Mouse (Mus musculus): ENCODE measurements around the gene Fgfr3.

Gene Fgfr3

DNA sequence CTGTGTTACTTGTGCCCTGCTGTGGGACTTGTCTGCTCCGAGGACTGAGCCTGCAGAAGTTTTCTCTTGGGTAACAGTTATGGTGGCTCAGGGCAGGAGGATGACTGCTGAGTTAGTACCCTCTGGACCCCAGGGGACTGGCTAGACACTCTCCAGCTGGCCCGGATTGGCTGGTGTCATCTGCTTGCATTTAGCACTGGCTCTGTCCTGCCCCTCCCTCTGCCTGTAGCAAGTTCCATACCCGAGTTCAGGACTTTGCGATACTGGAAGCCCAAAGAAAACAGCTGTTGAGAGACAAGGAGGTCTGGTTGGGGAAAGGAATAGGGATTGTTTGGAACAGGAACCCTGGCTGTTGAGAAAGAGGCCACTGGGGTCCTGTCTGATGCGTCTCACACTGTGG lies 9.0 kb downstream of the Fgfr3 start:
- DNase-seq (ENCODE audit: low spot score): no peak

DNA sequence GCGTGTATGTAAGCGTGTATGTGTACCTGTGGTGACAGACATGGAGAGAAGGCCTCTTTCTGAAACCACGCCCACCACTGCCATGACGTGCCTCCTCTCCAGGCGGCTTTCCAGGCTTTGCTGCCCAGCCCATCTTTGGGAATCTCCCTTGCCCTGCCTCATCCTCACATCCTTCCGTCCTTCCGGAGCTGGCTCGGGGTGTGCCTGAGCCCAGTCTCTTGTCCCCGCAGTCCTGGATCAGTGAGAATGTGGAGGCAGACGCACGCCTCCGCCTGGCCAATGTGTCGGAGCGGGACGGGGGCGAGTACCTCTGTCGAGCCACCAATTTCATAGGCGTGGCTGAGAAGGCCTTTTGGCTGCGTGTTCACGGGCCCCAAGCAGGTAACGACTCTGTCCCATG lies 9.6 kb downstream of the Fgfr3 start:
- no peak for DNase-seq (ENCODE audit: low spot score)

DNA sequence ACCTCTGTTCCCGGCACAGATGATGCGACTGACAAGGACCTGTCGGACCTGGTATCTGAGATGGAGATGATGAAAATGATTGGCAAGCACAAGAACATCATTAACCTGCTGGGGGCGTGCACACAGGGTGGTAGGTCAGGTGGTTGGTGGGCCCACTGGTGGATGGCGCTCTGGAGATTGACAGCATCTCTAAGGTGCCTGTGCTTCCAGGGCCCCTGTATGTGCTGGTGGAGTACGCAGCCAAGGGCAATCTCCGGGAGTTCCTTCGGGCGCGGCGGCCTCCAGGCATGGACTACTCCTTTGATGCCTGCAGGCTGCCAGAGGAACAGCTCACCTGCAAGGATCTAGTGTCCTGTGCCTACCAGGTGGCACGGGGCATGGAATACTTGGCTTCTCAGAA lies 12.4 kb downstream of the Fgfr3 start:
- no peak for DNase-seq (ENCODE audit: low spot score)

DNA sequence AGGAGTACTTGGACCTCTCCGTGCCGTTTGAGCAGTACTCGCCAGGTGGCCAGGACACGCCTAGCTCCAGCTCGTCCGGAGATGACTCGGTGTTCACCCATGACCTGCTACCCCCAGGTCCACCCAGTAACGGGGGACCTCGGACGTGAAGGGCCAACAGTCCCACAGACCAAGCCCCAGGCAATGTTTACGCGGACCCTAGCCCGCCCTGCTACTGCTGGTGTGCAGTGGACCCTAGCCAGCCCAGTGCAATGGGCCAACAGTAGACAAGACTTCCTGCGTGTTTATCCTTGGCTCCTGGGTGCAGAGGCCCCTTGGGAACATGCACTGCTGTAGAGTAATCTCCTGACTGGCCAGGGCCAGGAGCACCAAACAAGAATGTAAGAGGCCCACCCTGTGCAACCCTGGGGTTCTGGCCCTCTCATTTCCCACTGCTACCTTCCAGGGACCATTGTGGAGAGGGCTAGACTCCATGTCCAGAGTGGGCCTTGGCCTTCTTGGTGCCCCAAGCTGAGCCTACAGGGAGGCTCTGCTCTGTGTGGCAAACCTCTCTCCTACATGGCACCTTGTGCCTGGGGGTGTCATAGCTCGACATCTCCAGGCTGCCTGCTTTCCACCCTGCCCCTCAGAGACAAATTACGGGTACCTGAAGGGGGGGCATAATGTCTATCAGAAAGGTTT lies 14.1 kb downstream of the Fgfr3 start:
- no peak for DNase-seq (ENCODE audit: low spot score)

DNA sequence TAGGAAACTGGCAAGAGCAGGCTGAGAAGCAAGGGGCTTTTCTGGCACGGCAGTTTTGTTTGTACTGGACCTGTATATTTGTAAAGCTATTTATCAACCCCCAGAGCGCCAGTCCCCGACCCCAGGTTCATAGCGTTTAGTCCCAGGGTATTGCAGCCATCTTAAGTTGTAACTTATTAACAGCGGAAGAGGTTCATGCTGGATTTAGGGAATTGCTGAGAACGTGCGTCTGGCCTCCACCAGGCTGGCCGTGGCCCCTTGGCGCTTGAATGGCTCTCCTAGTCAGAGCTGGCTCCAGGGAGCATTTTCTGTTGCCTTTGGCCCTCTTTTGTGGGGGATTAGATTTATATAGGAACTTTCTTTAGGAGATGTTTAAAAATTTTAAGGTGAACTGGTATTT lies 14.8 kb downstream of the Fgfr3 start:
- no peak for DNase-seq (ENCODE audit: low spot score)

DNA sequence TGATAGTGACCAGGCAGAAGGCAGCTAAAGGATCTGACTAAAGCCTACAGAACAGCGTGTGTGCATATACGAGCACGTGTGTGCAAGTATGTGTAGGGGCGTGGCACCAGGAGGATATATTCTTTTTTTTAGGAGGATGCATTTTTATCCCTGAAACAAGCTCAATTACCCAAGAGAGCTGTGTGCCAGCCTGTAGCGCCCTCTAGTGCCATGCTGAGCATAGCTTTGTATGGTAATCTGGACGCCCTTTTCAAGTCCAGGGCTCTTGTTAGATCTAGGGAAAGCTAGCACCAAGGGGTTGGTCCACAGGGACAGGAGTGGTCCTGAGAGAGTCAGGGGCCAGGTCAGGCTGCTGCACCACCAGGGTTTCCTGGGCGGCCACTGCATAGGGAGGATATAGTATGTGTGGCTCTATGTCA lies 16.4 kb downstream of the Fgfr3 start:
- peak; percentile 53 for DNase-seq (ENCODE audit: low spot score)

DNA sequence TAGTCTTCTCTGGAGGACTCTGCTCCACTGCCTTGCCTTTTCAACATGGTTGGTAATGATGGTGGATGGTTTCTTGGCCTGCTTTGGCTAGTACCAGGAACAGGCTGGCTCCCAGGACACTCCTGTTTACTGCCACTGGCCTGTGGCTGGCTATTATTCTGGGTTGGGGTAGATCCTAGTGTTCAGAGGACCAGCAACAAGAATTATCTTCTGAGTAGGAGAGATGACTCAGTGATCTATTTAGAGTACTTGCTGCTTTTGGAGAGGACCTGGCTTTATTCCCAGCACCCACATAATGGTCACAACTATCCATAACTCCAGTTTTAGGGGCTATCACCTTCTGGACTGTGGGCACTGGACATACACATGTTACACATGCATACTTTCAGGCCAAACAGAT lies 16.9 kb downstream of the Fgfr3 start:
- DNase-seq (ENCODE audit: low spot score): no peak

DNA sequence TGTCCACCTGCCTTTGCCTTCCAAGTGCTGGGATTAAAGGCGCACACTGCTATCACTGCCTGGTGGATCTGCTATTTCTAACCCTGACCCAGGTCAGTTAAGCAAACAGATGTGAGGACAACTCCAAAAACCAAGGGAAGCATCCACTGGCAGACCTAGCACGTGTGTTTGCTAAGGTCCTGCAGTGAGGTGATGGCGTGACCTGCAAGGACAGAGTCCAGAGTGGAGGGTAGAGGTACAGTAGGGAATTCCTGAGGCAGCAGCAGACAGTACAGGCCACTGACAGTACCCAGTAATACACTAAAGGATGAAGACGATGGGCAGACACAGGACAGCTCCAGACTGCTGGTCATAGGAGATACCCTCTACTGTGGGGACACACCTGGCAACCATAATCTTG lies 19.1 kb downstream of the Fgfr3 start:
- DNase-seq (ENCODE audit: low spot score): no peak

DNA sequence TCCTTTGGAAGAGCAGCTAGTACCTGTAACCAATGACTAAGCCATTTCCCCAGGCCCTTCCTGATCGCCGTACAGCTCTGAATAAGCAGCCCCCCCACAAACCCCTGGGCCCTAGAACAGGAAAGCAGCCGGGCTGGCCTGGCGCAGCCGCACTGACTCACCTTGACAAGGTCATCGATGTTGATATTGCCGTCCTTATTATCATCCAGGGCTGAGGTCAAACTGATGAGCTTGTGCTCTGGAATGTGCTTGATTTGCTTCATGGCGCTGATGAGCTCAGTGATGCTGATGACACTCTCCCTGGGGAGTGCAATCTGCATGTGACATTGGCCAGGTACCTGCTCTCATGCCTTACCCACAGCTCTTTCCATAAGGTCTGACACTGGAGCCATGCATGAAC lies 22.0 kb downstream of the Fgfr3 start:
- no peak for DNase-seq (ENCODE audit: low spot score)

DNA sequence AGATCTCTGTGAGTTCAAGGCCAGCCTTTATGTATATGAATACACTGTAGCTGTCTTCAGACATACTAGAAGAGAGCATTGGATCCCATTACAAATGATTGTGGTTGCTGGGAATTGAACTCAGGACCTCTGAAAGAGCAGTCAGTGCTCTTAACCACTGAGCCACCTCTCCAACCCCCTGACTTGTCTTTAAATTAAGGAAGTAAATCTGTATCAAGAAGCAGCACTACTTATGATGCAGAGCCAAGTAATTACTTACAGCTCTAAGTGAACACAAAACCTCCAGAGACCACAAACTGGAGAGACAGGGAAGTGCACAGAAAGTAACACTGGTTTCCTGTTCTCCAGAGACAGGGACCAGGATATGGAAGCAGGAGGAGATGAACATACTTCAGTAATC lies 55.7 kb downstream of the Fgfr3 start:
- DNase-seq (ENCODE audit: low spot score): no peak

DNA sequence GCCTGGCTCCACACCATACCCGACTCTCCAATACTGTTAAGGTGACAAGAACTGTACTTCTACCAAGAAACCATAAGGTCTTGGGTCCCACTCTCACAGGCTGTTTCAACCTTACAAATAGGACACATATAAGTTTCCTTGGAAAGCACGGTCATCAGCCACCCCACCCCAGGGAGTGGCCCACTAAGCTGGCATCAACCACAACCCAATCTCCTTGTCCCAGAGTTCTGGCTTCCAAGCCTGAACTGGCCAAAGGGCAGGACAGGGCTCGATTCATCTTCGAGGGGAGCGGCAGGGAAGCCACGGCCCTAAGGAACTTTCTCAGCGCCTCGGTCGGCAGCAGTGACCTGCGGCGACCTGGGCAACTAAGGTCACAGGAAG lies 60.5 kb downstream of the Fgfr3 start:
- no peak for DNase-seq (ENCODE audit: low spot score)

DNA sequence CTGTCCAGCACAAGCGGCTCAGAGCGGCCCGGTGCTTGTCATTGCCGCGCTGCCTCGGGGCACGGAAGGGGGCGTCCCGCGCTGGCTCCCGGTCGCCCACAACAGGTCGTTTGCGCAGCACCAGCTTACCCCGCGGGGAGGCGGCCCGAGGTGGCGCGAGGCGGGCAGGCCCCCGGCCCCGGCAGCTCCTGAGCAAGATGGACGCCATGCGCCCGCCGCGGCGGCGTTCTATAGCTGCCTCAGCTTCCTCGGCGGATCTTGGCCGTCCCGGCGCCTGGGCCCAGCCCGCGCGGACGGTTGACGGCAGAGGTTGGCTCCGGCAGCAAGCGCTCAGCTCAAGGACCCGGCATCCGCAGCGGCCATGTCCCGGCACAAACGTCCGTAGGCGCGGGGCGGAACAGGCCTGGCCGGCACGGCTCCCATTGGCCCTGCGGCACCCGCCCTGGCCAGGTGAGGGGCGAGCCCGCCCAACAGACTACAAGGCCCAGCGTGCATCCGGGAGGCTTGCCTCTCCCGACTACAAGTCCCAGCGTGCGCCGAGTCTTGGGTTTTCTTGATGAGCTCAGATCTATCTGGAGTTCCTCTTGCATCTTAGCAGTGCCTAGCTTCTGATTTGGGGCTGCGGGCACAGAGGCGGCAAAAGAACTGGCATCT lies 61.0 kb downstream of the Fgfr3 start, which contains the start of gene Letm1:
Letm1 (minus strand) TSS at position 473 of the 654 bp plus-strand sequence.
- peak; percentile 92 for DNase-seq (ENCODE audit: low spot score)

DNA sequence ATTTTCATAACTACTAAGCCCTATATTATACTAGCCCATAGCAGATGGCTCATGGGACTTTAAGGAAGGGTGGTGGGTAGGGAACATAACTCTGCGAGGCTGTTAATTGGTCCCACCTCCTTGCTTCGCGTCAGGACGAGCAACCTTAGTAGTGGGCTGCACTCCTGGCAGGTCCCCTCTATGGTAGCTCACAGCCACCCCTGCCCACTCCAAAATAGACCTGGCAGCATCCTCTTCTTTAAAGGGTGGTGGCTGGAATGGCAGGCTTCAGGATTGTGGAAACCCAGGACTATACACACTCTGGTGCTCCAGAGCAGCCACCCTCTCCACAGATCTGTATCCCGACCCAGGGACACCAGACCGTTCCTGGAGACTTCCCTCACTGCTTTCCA lies 61.5 kb downstream of the Fgfr3 start:
- DNase-seq (ENCODE audit: low spot score): no peak

All from layer of hippocampus, adult 9-10 months (tissue).